Mouse (Mus musculus): ENCODE measurements around the gene Gng13. TPM values are rescaled to one million over a fixed set of nuclear protein-coding genes. Genes with fewer than 3 reads are reported as not detected.

The Gng13 gene
- total RNA-seq, 4 experiments from 2014 or later = 1.1 to 2.0 TPM; not detected in 2

Small RNAs within 50 kb of the gene (microRNA-seq; reads per million reads assigned to microRNA genes)
- gene Gm25083 = not detected

Other genes with a start within 250 kb of the Gng13 start
- not detected for gene Sstr5, start 219.9 kb upstream of the Gng13 start, total RNA-seq (2022)
- gene Sox8, start 146.5 kb upstream of the Gng13 start, total RNA-seq (2022) = under 1 TPM; 0.24 to 0.37 (median 0.32) TPM
- 10 to 100 TPM; 30.7 to 34.2 (median 33.8) TPM for gene Lmf1, start 138.1 kb upstream of the Gng13 start, total RNA-seq (2022)
- 1 to 10 TPM; 1.2 to 2.1 (median 1.6) TPM for gene Chtf18, start 10.2 kb downstream of the Gng13 start, total RNA-seq (2022)
- 1 to 10 TPM; 4.5 to 5.3 (median 4.6) TPM for gene Rpusd1, start 10.5 kb downstream of the Gng13 start, total RNA-seq (2022)
- not detected for gene Mslnl, start 18.9 kb downstream of the Gng13 start, total RNA-seq (2022)
- gene Msln, start 37.2 kb downstream of the Gng13 start, total RNA-seq (2022) = 10 to 100 TPM in 3 of 4 experiments, 1 to 10 TPM in 1; 9.8 to 20.9 (median 17.6) TPM
- 10 to 100 TPM; 43.8 to 48.8 (median 46.6) TPM for gene Narfl, start 56.6 kb downstream of the Gng13 start, total RNA-seq (2022)
- 10 to 100 TPM in 3 of 4 experiments, 1 to 10 TPM in 1; 8.5 to 18.4 (median 12.1) TPM for gene Haghl, start 68.5 kb downstream of the Gng13 start, total RNA-seq (2022)
- under 1 TPM in 1 of 4 experiments, not detected in 3; 0.38 TPM for gene Ccdc78, start 69.4 kb downstream of the Gng13 start, total RNA-seq (2022)
- gene Fam173a, start 75.7 kb downstream of the Gng13 start, total RNA-seq (2022) = 10 to 100 TPM; 40.7 to 49.9 (median 44.9) TPM
- 1 to 10 TPM in 1 of 4 experiments, under 1 TPM in 1, not detected in 2; 0.72 to 1.8 TPM for gene AC134908.4, start 78.5 kb downstream of the Gng13 start, total RNA-seq (2022)
- 10 to 100 TPM; 58.8 to 75.3 (median 65.7) TPM for gene Metrn, start 80.0 kb downstream of the Gng13 start, total RNA-seq (2022)
- 1 to 10 TPM; 1.2 to 1.9 (median 1.5) TPM for gene Fbxl16, start 91.9 kb downstream of the Gng13 start, total RNA-seq (2022)
- 10 to 100 TPM; 11.2 to 12.6 (median 12.1) TPM for gene Wdr24, start 106.5 kb downstream of the Gng13 start, total RNA-seq (2022)
- gene Jmjd8, start 111.7 kb downstream of the Gng13 start, total RNA-seq (2022) = 10 to 100 TPM; 34.2 to 39.6 (median 34.8) TPM
- gene Stub1, start 116.2 kb downstream of the Gng13 start, total RNA-seq (2022) = 100 to 1,000 TPM; 129 to 137 (median 130) TPM
- gene Rhbdl1, start 120.1 kb downstream of the Gng13 start, total RNA-seq (2022) = 1 to 10 TPM in 3 of 4 experiments, under 1 TPM in 1; 0.97 to 5.1 (median 1.6) TPM
- gene Gm20683, start 124.6 kb downstream of the Gng13 start, total RNA-seq (2022) = 1 to 10 TPM; 2.2 to 4.4 (median 3.8) TPM
- gene Rhot2, start 127.7 kb downstream of the Gng13 start, total RNA-seq (2022) = 100 to 1,000 TPM; 128 to 153 (median 135) TPM
- gene Wdr90, start 144.3 kb downstream of the Gng13 start, total RNA-seq (2022) = 1 to 10 TPM; 1.4 to 2.1 (median 1.6) TPM
- gene Mcrip2, start 151.6 kb downstream of the Gng13 start, total RNA-seq (2022) = 100 to 1,000 TPM; 211 to 282 (median 267) TPM
- 10 to 100 TPM; 13.6 to 16.8 (median 14.5) TPM for gene Mettl26, start 157.9 kb downstream of the Gng13 start, total RNA-seq (2022)
- gene Wfikkn1, start 163.7 kb downstream of the Gng13 start, total RNA-seq (2022) = under 1 TPM; 0.44 to 0.57 (median 0.51) TPM
- gene Rab40c, start 202.6 kb downstream of the Gng13 start, total RNA-seq (2022) = 10 to 100 TPM; 17.3 to 20.1 (median 17.7) TPM
- gene Pigq, start 227.8 kb downstream of the Gng13 start, total RNA-seq (2022) = 10 to 100 TPM; 37.3 to 48.3 (median 47.8) TPM
- under 1 TPM in 1 of 4 experiments, not detected in 3; 0.41 TPM for gene Nhlrc4, start 227.8 kb downstream of the Gng13 start, total RNA-seq (2022)
- gene A930017K11Rik, start 235.4 kb downstream of the Gng13 start, total RNA-seq (2022) = under 1 TPM; 0.24 to 0.85 (median 0.36) TPM